Mouse (Mus musculus) left cerebral cortex, postnatal 25 days (tissue): ENCODE results near the gene Pcsk6. TPM values are rescaled to one million over a fixed set of nuclear protein-coding genes. Genes with fewer than 3 reads are reported as not detected.
"Not testable (repeated sequence)": the region's sequence is repeated elsewhere in the genome, so short reads cannot be mapped to it uniquely, and the experiment has no call there.

Source experiments
- DNase-seq, 2 experiments: peaks; one replicate each; pipeline ENCODE4 v3.0.0; 2022; ENCODE audit warnings: low spot score in 2 of 2, mixed read lengths in 1 of 2
- intact Hi-C: fragments of 180-260 bp; cut with DNase I; formaldehyde crosslinking; loops from one replicate; pipeline ENCODE4 v1.15.1; 2025
- total RNA-seq, 2 experiments: library from RNA; stranded (reverse); gene quantifications; 2 replicates each; pipeline ENCODE4 v1.2.3; 2021

The Pcsk6 gene
- total RNA-seq, 2 experiments from 2014 or later, result 8.5 to 8.7 TPM

GRCm38 (mm10) chr7:65929398-65929797 lies 67.9 kb downstream of the Pcsk6 start:
- DNase-seq, result no peak
- intact Hi-C loops, result no loop called here

GRCm38 (mm10) chr7:65930478-65930877 lies 68.9 kb downstream of the Pcsk6 start:
- intact Hi-C loops, result loop anchor here (10.0 kb wide), 1 partner anchor 226 kb away; no protein-coding TSS in a partner anchor
- no peak for DNase-seq

GRCm38 (mm10) chr7:65934238-65934970 lies 72.9 kb downstream of the Pcsk6 start:
- intact Hi-C loops, result loop anchor here (10.0 kb wide), 1 partner anchor 230 kb away; no protein-coding TSS in a partner anchor
- DNase-seq, result not testable (repeated sequence)

- intact Hi-C loops, result loop anchor here (10.0 kb wide), 1 partner anchor 230 kb away; no protein-coding TSS in a partner anchor
- no peak for DNase-seq
Observed at GRCm38 (mm10) chr7:65935211-65935610, 73.7 kb downstream of the Pcsk6 start.

GRCm38 (mm10) chr7:65940988-65941387 lies 79.5 kb downstream of the Pcsk6 start:
- DNase-seq, result no peak
- intact Hi-C loops, result no loop called here

GRCm38 (mm10) chr7:65945342-65945993 lies 83.9 kb downstream of the Pcsk6 start:
- intact Hi-C loops, result no loop called here
- no peak for DNase-seq

- no peak for DNase-seq
- intact Hi-C loops, result no loop called here
Observed at GRCm38 (mm10) chr7:65946397-65946796, 84.9 kb downstream of the Pcsk6 start.

- intact Hi-C loops, result no loop called here
- peak in 1 of 2 experiments; percentile 62 for DNase-seq
Observed at GRCm38 (mm10) chr7:65948891-65949290, 87.4 kb downstream of the Pcsk6 start.

GRCm38 (mm10) chr7:65954583-65954982 lies 93.0 kb downstream of the Pcsk6 start:
- intact Hi-C loops, result no loop called here
- DNase-seq, result no peak

- intact Hi-C loops, result no loop called here
- DNase-seq, result peak; percentile 48 to 78
Observed at GRCm38 (mm10) chr7:65955304-65956220, 94.0 kb downstream of the Pcsk6 start.

GRCm38 (mm10) chr7:65957245-65957644 lies 95.7 kb downstream of the Pcsk6 start:
- intact Hi-C loops, result no loop called here
- DNase-seq, result no peak

GRCm38 (mm10) chr7:65958105-65958504 lies 96.6 kb downstream of the Pcsk6 start:
- DNase-seq, result no peak
- intact Hi-C loops, result no loop called here

- no peak for DNase-seq
- intact Hi-C loops, result no loop called here
Observed at GRCm38 (mm10) chr7:65959221-65959924, 97.8 kb downstream of the Pcsk6 start.

GRCm38 (mm10) chr7:65962611-65963010 lies 101.1 kb downstream of the Pcsk6 start:
- DNase-seq, result no peak
- intact Hi-C loops, result no loop called here

- intact Hi-C loops, result no loop called here
- no peak for DNase-seq
Observed at GRCm38 (mm10) chr7:65964398-65964797, 102.9 kb downstream of the Pcsk6 start.

GRCm38 (mm10) chr7:65971301-65971700 lies 109.8 kb downstream of the Pcsk6 start:
- DNase-seq, result no peak
- intact Hi-C loops, result no loop called here

- no peak for DNase-seq
- intact Hi-C loops, result no loop called here
Observed at GRCm38 (mm10) chr7:65977286-65977685, 115.8 kb downstream of the Pcsk6 start.

GRCm38 (mm10) chr7:65977977-65978376 lies 116.4 kb downstream of the Pcsk6 start:
- intact Hi-C loops, result no loop called here

More at GRCm38 (mm10) chr7:65977977-65978376, 116.4 kb downstream of the Pcsk6 start:
- DNase-seq, result no peak
